Mouse (Mus musculus) midbrain, embryonic 16.5 days (tissue): ENCODE measurements around the gene Acnat1. TPM values are rescaled to one million over a fixed set of nuclear protein-coding genes. Genes with fewer than 3 reads are reported as not detected.
"Not testable (repeated sequence)": the region's sequence is repeated elsewhere in the genome, so short reads cannot be mapped to it uniquely, and the experiment has no call there.

Experiments
- ATAC-seq: fragments of 200-750 bp; cut with Nextera tagmentation; 2 replicates; pipeline ENCODE4 v1.8.0; 2017; ENCODE audit warnings: moderate TSS enrichment
- H3K27ac ChIP-seq: fragments of 300-500 bp; sonication (generic); 2 replicates; pipeline ENCODE4 v1.5.1; 2014; ENCODE audit warnings: mild to moderate bottlenecking, low read length, mixed read lengths
- H3K27me3 ChIP-seq: fragments of 300-500 bp; sonication (generic); 2 replicates; pipeline ENCODE4 v1.6.1; 2014; ENCODE audit warnings: low read depth, low read length, mixed read lengths; ENCODE audit not compliant: control insufficient read depth, insufficient read depth
- H3K36me3 ChIP-seq: fragments of 300-500 bp; sonication (generic); 2 replicates; pipeline ENCODE4 v1.6.1; 2014; ENCODE audit warnings: mild to moderate bottlenecking, low read length, moderate library complexity, mixed read lengths; ENCODE audit not compliant: control insufficient read depth, insufficient read depth
- H3K4me1 ChIP-seq: fragments of 300-500 bp; sonication (generic); 2 replicates; pipeline ENCODE4 v1.6.1; 2014; ENCODE audit warnings: mild to moderate bottlenecking, low read length, mixed read lengths; ENCODE audit not compliant: control insufficient read depth, insufficient read depth
- H3K4me2 ChIP-seq: fragments of 300-500 bp; sonication (generic); 2 replicates; pipeline ENCODE4 v1.6.1; 2014; ENCODE audit warnings: mild to moderate bottlenecking, low read length, mixed read lengths
- H3K4me3 ChIP-seq: fragments of 300-500 bp; sonication (generic); 2 replicates; pipeline ENCODE4 v1.5.1; 2014; ENCODE audit warnings: low read depth, mild to moderate bottlenecking, low read length, moderate library complexity, mixed read lengths
- H3K9ac ChIP-seq: fragments of 300-500 bp; sonication (generic); 2 replicates; pipeline ENCODE4 v1.6.1; 2014; ENCODE audit warnings: low read depth, low read length, mixed read lengths
- H3K9me3 ChIP-seq: fragments of 300-500 bp; sonication (generic); replicated peaks from 2 replicates; pipeline ENCODE4 v1.6.1; 2014; ENCODE audit warnings: mild to moderate bottlenecking, low read length, mixed read lengths; ENCODE audit not compliant: control insufficient read depth, poor library complexity, severe bottlenecking
- WGBS: fragments of 180-500 bp; shearing (Covaris S2); extraction: QIAGEN DNeasy Blood & Tissue Kit; methylation state at CpG from one replicate; pipeline ENCODE4 v1.1.7; 2014; 5-methylcytosine and 5-hydroxymethylcytosine counted together
- polyA plus RNA-seq: library from polyadenylated mRNA; unstranded; fragments of >200 nt; fragmentation: Nextera tagmentation; extraction: Ambion mirVana; gene quantifications from 2 replicates; pipeline ENCODE4 v1.2.1, GENCODE M21; 2015

Gene Acnat1
- polyA plus RNA-seq, 1 experiment from 2014 or later: not detected

DNA sequence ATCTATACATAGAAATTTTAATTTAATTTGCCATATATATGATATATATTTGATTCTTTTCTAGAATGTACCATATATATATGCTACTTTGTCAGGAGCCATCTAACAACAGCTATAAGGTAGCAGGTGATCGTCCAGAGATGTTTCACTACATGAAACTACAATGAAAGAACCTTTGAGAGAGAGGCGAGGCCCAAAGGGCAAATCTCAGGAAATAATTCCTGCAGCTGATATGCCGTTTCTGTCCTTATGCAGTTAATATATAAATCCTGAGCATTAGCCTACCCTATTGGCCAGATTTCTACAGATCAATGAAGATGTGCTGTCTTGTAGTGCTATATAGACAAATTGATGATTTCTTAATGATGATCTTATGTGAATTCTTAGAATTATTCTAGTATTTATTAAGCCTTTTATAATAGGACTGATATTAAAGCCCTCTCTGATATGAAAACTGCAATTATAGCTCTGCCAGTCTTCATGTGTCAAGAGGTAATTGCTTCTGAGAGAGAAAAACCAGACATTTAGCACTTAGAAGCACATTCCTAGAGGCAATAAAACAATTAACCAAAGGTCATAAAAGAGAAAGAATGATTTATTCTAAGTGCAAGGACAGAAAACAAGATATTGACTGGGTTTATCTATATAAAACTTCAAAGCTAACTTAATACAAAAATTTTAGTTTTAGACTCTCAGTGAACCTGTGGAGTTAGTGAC, 4.1 kb downstream of the Acnat1 start:
- 82% methylated on average over 3 of the region's 3 CpGs for WGBS
- no peak overlapping the region for H3K9ac ChIP-seq
- H3K4me2 ChIP-seq: no peak overlapping the region
- no peaks in the 10 kb centered on the region for H3K9me3 ChIP-seq
- H3K36me3 ChIP-seq: no peaks in the 10 kb centered on the region
- ATAC-seq: no peak
- H3K4me3 ChIP-seq: no peak overlapping the region
- H3K27ac ChIP-seq: no peak overlapping the region
- no peaks in the 10 kb centered on the region for H3K4me1 ChIP-seq
- no peaks in the 10 kb centered on the region for H3K27me3 ChIP-seq

DNA sequence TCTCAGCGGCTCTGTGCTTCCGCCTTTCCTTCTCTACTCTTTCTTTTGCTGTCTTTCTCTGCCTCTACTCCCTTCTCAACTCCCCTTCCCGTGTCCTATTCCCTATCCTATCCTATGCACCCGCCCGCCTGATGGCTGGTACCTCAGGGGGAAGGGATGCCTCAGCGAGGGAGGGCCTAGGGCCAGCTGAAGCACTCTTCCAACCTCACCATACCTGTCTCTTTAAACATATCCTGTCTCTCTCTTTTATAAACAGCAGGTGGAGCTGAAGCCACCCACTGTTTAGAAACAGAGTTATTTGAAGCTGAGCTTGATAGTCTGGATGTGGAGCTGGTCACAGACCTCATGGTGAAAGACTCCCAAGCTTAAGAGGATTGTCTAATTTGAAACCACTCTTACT, 6.4 kb downstream of the Acnat1 start:
- Histone ChIP-seq H3K4me2 (no peak overlapping the region), H3K36me3 (no peaks in the 10 kb centered on the region), H3K9me3 (no peaks in the 10 kb centered on the region), H3K4me1 (no peaks in the 10 kb centered on the region), H3K27ac (no peak overlapping the region), H3K27me3 (no peaks in the 10 kb centered on the region), H3K9ac (no peak overlapping the region), H3K4me3 (no peak overlapping the region)
- 91% methylated on average over 6 of the region's 6 CpGs for WGBS
- no peak for ATAC-seq

DNA sequence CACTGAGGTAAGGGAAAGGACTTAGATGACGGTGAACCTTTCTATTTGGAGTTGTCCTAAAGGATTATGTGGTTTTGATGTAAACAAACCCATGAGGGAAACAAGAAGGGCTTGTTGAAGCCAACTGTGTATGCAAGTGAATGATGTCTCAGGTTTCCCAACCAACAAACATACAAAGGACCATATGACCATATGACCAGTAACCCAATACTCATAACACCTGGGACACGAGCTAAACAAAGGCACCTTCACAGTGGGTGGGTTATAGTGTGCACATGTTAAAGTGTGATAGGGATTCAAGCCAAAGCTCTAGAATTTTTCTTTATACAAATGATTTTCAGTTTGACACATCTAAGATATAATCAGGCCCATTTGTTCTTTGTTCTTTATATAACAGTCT, 17.5 kb downstream of the Acnat1 start:
- no peaks in the 10 kb centered on the region for H3K27me3 ChIP-seq
- no peak overlapping the region for H3K27ac ChIP-seq
- no peak overlapping the region for H3K4me2 ChIP-seq
- ATAC-seq: no peak
- H3K4me1 ChIP-seq: no peaks in the 10 kb centered on the region
- no peak overlapping the region for H3K4me3 ChIP-seq
- no peaks in the 10 kb centered on the region for H3K9me3 ChIP-seq
- 72% methylated on average over 2 of the region's 2 CpGs for WGBS
- H3K9ac ChIP-seq: no peak overlapping the region
- no peaks in the 10 kb centered on the region for H3K36me3 ChIP-seq

DNA sequence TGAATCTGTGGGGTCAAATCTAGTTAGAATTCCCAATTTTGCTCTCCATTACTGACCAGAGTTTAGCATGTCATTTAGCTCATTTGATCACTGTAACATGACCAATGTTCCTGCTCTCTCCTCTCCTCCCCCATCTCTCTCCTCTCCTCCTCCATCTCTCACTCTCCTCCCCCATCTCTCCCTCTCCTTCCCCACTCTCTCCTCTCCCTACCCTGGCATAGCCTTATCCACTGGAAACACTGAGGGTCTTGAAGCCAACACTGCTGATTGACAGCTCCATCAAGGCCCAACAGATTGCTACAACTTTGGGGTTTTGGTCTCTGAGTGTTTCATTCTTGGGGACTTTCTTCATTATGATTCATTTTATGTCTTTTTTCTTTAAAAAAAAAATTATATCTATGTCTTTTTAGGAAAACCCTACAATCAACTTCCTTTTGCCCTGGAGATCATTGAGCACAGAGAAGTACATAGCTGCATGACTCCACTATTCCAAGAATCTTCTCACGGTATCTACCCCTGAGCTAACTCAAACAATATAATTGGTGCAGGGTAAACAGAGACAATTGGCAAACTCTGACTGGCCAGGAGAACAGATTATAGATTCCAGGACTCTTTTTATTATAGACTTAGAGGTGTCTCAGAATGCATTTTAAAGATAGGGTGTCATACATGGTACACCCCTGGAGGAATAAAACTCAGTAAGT, 21.7 kb downstream of the Acnat1 start:
- Histone ChIP-seq H3K9ac (no peak overlapping the region), H3K27ac (no peak overlapping the region), H3K36me3 (no peaks in the 10 kb centered on the region), H3K27me3 (no peaks in the 10 kb centered on the region), H3K4me2 (no peak overlapping the region), H3K4me1 (no peaks in the 10 kb centered on the region), H3K9me3 (no peaks in the 10 kb centered on the region), H3K4me3 (no peak overlapping the region)
- ATAC-seq: no peak
- 63% methylated on average over 1 of the region's 1 CpGs for WGBS

DNA sequence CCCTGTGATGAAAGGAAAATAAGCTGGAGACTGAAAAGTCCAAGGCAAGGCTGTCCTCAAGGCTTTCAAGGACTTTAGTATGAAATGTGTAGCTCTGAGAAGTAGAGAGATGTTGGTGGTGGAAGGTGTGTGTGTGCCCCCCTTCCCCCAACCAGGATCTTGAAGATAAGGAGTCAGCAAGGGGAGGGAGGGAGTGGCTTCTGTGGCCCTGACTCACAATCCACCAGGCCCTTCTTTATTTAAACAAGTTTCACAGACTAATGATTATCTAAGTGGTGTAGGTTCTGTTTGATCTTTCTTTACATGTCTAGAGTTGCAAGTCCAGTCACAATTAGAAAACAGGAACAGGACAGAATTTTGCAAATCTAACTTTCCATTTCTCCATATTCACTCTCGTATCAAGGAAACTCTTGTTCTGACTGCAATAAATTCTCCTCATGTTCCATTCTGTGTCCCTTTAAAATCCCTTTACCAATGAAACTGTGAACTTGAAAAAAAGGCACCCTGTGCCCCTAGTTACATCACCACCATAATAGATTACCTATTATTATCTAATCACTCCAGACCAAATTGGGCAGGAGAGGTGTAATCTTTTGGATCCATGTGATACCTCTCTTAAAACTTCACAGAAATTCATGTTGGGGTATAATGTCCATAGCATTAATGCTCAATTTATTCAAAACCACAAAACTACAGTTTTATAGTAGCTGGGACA, 22.4 kb downstream of the Acnat1 start:
- WGBS: no CpG with 5 or more reads among the region's 1 CpGs
- H3K27me3 ChIP-seq, ATAC-seq, H3K36me3 ChIP-seq, H3K4me3 ChIP-seq, H3K4me2 ChIP-seq, H3K4me1 ChIP-seq, H3K9me3 ChIP-seq, H3K9ac ChIP-seq, H3K27ac ChIP-seq: not testable (repeated sequence)

DNA sequence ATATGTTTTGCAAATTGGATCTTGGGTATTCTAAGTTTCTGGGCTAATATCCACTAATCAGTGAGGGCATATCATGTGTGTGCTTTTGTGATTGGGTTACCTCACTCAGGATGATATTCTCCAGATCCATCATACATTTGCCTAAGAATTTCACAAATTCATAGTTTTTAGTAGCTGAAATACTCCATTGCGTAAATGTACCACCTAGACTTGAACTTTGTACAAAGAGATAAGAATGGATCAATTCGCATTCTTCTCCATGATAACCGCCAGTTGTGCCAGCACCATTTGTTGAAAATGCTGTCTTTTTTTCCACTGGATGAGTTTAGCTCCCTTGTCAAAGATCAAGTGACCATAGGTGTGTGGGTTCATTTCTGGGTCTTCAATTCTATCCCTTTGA, 36.7 kb downstream of the Acnat1 start:
- not testable (repeated sequence) for H3K9me3 ChIP-seq, H3K27me3 ChIP-seq, H3K4me3 ChIP-seq, H3K4me2 ChIP-seq, ATAC-seq, H3K36me3 ChIP-seq, H3K9ac ChIP-seq, H3K4me1 ChIP-seq, H3K27ac ChIP-seq
- WGBS: 98% methylated on average over 3 of the region's 3 CpGs

DNA sequence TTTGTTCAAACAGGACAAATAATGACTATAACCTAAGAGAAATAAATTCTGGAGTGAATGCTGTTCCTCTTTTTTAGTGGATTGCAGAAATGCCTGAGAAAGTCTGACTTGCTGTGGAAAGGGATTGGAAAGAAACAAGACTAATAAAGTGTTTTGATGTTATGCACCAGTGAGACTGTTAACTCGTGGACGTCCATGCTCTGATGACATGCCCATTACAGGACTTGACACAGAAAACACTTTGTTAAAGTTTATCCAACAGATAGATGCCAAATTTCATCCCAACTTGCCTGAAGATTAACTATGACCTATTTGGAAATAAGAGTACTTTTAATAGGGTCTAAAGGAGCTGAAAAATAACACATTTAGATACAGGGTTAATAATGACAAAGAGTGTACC, 63.6 kb downstream of the Acnat1 start:
- H3K36me3 ChIP-seq, H3K4me2 ChIP-seq, H3K4me3 ChIP-seq, H3K4me1 ChIP-seq, ATAC-seq, H3K9me3 ChIP-seq, H3K27ac ChIP-seq, H3K9ac ChIP-seq, H3K27me3 ChIP-seq: not testable (repeated sequence)
- 83% methylated on average over 2 of the region's 2 CpGs for WGBS

DNA sequence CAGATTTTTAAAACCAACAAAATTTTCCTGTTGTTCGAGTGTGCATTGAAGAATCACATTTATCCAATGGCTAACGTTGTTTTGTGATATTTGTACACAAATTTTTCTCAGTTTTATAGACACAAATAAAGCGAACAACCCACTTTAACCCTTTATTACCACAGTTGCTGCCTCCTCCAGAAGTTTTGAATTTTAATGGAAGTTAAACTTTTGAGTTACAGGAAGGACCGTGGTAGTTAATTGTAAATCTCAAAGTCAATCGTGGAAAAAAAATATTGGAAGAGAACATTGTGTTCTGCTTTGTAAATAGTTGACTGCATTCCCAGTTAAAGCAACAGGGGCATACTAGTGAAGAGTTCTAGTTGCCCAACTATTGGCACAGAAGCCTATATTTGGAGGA, 65.8 kb downstream of the Acnat1 start, which contains the start of gene Acnat2:
TSS of gene Acnat2 (minus strand) at position 195 of the 400 bp plus-strand sequence.
- H3K36me3 ChIP-seq, ATAC-seq, H3K27me3 ChIP-seq, H3K27ac ChIP-seq, H3K9me3 ChIP-seq, H3K9ac ChIP-seq, H3K4me3 ChIP-seq, H3K4me2 ChIP-seq, H3K4me1 ChIP-seq: not testable (repeated sequence)
- 89% methylated on average over 5 of the region's 5 CpGs for WGBS
